Mouse (Mus musculus) brain, embryonic 18.5 days (tissue): ENCODE measurements around the gene Tbc1d23.
"Not testable (repeated sequence)": the region's sequence is repeated elsewhere in the genome, so short reads cannot be mapped to it uniquely, and the experiment has no call there.

Experiments
- DNase-seq: peaks from one replicate; pipeline ENCODE4 v3.0.0-alpha.2; 2012; ENCODE audit warnings: low read depth, low spot score

Gene Tbc1d23

GRCm38 (mm10) chr16:57231089-57231936 lies at the start of gene Tbc1d23:
Gene Tbc1d23 (minus strand): TSS chr16:57231504.
- peak; percentile 99 for DNase-seq

DNA sequence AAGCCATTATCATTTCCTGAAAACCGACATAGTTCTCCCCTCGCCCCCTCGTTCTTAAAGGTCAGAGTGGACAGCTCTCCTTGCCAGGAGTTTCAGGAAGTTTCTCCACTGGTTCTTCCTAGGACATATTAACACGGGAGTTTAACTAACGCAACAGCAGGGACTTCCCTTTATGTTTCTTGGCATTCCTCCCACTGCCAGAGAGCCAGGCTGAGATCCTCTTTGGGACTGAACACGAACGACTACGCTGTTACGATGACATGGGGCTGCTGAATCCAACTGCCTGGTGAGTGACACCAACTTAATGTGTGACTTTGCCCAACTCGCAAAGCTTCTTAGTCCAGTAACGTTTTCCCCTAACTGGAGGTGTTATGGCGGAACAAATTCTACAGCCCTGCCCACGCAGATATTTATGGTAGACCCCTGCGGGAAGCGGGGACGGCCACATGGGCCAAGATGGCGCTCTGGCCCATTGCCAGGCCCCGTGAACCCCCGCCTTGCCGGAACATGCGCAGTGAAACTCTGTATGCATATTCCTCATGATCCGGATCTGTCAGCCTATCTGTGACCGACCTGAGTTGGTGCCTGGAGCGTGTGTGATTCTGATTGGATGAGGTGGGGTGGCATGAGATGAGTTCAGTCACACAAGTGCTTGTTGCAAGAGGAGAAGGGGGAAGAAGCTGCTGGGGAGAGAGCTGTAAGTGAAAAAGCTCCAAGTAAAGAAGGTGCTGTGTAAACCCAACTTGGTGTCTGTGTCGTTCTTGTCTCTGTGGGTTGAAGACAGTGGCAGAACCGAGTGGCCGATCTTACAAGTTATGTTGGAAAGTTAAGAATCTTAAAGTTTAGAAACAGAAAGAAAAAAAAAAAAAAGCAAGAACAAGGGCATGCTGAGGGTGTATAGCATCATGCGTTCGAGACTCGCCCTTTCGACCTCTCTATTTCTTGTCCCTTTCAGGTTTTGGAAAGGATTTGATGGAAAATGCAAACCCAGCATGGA lies 49.2 kb upstream of the Tbc1d23 start:
- DNase-seq = no peak

DNA sequence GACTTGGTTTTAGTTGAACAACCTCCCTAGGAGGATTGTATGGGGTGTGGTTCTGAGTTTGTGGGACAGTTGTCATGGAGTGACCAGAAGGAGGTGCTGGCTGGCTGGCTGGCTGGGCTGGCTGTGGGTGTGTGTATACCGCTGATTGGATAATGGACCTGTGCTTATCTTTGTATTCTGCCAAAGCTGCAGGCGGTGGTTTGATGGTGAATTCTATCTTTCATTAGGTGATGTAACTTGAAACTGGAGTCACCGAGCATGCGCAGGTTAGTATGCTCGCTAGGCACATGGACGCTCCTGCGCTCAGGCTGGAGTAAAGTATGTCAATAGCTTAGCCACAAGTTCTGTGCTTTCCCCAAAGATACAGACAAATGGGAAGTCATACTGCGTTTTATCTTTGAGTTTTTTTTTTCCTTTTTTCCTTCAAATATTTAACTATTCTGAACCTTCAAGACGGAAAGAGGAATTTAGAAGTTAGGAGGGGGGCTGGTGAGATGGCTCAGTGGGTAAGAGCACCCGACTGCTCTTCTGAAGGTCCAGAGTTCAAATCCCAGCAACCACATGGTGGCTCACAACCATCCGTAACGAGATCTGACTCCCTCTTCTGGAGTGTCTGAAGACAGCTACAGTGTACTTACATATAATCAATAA lies 47.8 kb upstream of the Tbc1d23 start:
- DNase-seq = no peak

DNA sequence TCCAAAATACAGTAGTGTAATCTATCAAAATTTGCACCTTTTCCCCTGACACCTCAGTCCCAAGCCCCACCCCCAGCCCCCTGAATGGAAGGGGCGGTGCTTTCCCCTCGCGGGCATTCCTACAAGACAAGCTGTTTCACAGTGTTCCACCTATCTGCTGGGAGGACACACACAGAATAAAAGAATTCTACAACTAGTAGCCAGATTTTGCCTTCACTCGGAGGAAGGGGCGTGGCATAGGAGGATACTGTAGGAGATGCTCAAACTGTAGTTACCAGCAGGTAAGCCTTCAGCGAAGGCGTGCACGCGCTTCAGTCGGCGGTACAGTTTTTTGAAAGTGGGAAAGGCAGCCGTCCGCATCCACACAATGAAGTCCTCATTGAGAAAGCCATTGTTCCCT lies 38.4 kb upstream of the Tbc1d23 start:
- no peak for DNase-seq

DNA sequence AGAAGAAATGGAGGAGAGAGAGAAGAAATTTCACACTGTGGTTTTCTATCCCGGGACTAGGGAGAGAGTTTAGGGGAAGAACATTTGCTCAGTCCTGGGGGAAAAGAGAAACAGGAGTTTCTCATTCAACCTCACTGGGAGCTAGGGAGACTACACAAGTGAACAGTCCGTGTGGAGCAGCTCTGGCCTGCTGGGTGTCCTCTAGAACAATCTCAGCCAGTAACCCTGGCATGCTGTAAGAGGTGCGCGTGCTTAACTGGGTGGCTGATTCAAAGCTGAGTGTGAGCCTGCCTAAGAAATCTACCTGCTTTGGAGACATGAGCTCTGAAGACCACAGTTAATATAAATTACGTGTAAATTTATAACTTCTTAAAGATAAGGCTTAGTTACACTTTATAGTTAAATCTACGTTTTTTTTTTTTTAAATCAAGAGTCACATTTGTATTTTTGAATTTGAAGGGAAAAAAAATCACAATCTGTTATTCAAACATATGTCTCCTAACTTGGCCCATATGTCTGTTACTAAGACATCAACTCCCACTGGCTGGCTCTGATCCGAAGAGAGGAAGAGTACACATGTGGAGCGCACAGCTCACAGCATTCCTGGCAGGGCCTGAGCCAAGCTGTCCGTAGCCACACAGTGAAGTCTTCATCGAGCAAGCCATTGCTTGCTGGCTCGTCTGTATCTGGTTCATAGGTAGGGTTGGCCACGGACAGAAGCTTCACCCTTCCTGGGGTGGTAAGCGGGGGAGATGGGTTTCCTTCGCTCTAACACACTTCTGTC lies 36.9 kb upstream of the Tbc1d23 start:
- peak; percentile 14 for DNase-seq

- no peak for DNase-seq
Observed at GRCm38 (mm10) chr16:57267068-57267467, 35.8 kb upstream of the Tbc1d23 start.

DNA sequence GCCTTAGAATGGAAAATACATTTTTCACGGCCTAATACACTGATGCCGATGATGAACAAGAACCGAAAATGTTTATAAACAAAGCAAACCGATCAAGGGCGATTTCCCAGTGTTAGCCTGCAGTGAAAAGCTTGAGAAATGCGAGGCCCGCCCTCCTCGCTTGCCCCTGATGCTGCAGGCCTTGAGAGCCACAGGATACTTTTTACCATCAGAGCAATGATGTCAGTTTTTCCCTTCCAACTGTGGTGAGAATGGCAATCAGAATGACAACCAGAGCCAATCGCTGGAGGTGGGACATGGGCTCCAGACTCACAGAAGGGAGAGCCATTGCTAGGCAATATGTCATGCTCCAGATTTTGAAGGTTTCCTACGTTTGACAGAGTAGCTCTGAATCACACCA lies 28.8 kb upstream of the Tbc1d23 start:
- no peak for DNase-seq

- DNase-seq = no peak
Observed at GRCm38 (mm10) chr16:57259356-57260083, 28.2 kb upstream of the Tbc1d23 start.

DNA sequence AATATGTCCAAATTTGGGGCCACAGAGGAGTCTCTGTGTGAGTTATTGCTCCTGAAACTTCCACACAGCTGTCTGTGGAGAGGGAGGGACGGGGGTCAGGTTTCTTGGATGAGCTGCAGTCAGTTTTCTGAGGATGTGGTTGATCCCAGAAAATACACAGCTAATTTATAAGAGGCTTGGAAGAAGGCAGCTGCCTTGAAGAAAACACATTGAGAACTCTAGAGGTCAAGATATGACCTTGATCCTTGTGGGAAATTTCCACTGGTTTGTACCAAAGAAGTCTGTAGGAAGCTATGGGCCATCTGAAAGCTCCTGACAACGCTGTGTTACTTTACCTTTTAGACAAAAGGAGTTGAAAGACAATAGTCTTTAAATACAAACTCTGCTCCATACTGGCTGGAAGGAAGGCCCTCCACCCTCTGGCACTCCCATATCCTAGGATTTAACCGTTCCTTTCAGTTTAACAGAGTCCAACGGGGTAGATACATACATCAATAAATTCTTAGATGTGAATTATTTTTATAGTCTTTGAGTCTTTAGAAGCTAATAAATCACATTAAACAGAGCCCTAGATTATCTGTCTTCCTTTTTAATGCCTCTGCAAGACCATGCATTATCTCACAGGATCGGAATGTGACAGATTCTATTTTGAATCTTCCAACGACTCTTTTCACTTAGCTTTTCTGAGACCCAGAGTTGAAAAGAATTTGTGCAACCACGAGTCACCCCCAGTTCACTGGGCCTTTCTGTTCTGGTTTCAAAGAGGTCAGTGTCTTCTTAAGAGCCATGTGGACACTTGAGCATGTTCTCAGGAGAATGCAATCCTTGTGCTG lies 20.5 kb upstream of the Tbc1d23 start:
- DNase-seq = no peak

DNA sequence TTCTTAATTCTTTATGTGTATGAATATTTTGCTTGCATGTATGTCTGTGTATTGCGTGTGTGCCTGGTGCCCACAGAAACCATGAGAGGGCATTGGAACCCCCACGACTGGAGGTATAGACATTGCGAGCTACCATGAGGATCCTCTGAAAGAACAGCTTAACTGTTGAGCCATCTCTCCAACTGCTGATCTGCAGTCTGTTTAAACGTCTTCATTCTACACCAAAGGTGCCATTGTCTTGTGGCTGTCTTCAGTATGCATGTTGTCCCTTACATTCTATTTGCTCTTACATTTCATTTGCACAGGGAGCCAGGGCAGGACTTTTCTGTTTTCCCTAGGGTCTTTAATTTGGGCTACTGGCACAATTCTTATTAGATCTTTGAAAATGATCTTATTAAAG lies 19.7 kb upstream of the Tbc1d23 start:
- DNase-seq = no peak

DNA sequence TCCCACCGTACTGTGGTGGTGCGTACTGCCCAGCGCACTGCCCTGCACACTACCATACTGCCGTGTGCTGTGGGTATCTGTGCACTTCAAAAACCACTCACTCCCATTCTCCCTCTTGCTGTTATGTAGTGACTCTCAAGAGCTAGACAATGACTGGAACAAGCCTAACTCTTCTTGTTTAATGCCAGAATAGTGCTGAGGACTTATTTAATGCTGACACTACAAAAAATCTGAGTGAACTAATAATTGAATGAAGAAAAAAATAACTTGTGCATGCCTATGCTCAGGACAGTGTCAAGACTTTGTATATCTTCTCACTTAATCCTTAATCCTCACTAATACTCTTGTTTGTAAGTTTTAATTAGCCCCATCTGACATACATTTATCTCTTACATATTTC lies 16.2 kb upstream of the Tbc1d23 start:
- no peak for DNase-seq

- DNase-seq = no peak
Observed at GRCm38 (mm10) chr16:57246596-57246995, 15.3 kb upstream of the Tbc1d23 start.

DNA sequence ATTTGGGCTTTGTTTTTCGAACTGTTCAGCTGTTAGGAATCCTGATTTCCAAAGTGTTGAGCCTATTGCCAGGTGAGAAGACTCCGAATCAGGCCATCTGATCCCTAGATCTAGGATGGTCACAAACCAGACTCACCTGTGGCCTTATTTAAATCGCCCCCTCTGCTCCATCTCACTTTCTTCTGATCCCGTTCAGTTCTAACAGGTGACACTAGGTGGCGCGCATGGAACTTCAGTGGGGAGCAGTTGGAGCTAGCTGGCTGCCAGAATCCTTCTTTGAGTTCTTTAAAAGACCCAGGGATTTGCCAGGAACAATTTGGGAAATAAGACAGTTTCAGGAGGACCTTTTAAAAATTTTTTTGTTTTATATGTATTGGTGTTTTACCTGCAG lies 12.5 kb upstream of the Tbc1d23 start:
- DNase-seq = no peak

DNA sequence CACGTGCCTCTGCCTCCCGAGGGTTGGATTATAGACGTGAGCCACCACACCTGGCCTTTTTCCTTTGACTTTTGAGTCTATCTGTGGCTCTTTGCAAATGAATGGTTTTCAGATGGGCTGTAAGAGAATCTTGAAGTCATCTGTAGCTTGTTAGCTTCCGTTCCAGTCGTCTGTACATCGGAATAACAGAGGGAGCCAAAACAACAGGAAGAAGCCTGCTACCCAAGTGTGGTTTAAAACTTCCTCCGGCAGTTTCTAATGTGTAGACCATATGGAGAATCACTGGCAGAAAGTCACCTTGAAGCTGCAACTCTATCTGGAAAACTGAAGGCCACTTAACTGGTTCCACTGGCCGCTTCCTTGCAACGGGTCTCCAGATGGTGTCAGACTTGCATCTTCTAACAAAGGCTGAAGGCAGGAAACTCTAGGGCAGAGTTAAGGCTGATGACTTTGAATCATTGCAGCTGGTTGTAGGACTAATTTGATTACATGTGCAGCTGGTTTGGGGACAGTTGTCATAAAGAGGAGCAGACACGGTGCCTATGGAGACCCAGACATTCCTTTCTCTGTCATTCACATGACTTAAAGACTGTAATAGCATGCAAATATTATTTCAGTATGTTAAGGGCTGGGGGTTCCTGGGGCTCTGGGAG lies 12.0 kb upstream of the Tbc1d23 start:
- no peak for DNase-seq

DNA sequence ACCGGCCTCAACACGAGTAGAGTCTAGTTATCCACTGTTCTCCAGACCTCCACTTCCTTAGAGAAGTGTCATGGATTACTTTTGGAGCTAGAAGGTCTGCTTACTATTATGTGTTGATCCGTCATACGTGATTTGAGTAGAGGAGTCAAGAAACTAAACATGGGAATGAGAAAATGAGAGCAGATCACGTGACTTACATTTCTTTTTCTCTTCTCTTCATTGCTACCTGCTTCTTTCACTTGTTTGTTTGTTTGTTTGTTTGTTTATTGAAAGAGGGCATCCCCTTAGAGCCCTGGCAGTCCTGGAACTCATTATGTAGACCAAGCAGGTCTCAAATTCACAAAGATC lies 11.5 kb upstream of the Tbc1d23 start:
- no peak for DNase-seq

DNA sequence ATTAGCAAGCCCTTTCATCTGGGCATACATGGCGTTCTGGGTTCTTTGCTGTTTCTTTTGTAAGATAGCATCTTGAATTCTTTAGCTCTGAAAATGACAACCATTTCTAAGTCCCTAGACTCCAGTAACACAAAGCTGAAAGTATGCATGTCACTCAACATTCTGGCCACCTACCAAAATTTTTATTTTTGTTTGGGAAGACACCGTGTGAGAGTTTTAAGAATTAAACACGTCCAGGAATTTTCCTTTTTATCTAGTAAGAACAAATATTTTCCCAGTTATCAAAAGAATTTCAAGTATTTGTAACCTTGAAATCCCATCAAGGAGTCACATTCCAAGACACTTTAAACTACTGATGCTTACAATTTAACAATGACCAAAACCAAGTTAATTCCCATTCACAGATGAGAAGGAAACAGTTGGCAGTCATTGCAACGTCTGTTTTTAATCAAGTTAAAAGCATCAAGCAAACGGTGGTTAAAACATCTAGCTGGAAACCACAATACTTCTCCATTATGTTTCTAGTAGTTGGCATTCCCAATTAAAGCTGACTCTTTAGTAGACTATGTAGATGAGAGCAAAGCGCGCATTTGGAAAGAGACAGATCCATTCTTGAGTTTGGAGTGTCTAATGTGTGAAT lies 4.7 kb upstream of the Tbc1d23 start:
- no peak for DNase-seq

DNA sequence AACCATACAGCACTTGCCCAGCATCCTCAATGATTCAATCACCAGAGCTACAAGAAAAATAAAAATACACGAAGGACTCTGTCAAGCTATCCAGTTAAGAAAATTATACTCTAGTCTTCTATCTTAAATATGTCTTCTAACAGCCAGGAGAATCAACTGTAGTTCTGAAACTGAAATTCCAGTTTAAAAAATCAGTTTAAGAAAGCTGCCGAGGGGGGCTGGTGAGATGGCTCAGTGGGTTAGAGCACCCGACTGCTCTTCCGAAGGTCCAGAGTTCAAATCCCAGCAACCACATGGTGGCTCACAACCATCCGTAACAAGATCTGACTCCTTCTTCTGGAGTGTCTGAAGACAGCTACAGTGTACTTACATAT lies 620 bp upstream of the Tbc1d23 start:
- DNase-seq = not testable (repeated sequence)

GRCm38 (mm10) chr16:57226444-57226843 lies 4.9 kb downstream of the Tbc1d23 start:
- no peak for DNase-seq

- DNase-seq = no peak
Observed at GRCm38 (mm10) chr16:57220361-57220760, 10.9 kb downstream of the Tbc1d23 start.
